Mouse (Mus musculus): ENCODE measurements at regions not wholly inside any gene's neighbourhood (a gene's known extent, or its start where the extent isn't known, plus 50 kb on each side); places are given as distances from the start of the nearest gene placed in this dataset.

DNA sequence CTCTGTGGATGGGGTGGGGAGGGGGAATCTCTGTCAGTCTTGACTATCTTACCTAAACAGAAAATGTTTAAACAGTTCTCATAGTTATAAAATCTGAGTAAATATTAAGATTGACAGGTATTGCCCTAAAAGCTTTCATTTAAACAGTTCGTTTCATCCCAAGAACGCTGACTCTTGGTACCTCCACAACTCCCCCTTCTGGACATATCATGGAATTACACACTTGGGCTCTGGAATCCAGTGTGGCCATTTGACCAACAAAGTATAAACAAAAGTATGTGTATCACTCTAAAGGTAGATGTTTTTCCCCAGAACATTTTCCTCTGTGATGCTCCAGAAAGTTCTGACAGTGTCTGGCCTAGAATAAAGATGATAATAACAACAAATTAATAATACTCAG, 63.5 kb upstream of the Sox9 start:
- peak; percentile 59 for DNase-seq (ENCODE audit: low read depth, low spot score)

DNA sequence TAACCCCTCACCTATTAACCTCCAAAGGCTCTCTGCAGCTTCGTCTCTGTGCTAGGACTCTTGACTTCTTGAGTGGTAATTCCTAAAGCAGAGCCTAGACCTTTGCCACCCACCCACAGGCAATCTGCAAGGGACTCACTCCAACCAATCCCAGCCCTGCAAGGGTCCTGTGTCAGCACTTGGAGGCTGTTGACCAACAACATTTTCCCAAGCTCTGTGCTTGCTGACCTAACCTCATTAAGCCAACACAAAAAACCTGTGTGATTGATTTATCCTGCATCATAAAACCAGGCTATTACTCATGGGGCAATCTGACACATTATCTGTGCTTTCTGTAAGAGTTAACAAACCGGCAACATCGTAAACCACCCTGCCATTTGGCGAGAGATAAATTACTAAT, 61.4 kb upstream of the Sox9 start:
- no peak for DNase-seq (ENCODE audit: low read depth, low spot score)

DNA sequence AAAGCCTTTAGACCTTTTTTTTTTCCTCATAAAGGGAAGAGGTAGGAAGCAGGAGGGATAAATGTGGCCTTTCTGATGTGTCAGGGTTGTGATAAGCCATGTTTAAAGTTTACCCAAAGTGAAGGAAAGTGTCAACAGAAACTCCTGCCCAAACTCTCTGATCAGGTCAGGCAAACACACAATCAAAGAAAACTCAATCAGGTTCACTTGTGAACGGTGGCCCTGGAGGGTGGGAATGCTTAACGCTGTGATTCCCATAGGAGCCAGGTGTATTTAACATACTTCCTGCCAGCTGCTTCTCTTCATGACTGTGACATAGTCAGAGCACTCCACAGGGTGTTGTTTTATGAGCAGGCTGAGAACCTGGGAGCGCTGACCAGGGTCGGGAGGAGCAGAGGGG, 59.1 kb upstream of the Sox9 start:
- DNase-seq (ENCODE audit: low read depth, low spot score), result no peak

DNA sequence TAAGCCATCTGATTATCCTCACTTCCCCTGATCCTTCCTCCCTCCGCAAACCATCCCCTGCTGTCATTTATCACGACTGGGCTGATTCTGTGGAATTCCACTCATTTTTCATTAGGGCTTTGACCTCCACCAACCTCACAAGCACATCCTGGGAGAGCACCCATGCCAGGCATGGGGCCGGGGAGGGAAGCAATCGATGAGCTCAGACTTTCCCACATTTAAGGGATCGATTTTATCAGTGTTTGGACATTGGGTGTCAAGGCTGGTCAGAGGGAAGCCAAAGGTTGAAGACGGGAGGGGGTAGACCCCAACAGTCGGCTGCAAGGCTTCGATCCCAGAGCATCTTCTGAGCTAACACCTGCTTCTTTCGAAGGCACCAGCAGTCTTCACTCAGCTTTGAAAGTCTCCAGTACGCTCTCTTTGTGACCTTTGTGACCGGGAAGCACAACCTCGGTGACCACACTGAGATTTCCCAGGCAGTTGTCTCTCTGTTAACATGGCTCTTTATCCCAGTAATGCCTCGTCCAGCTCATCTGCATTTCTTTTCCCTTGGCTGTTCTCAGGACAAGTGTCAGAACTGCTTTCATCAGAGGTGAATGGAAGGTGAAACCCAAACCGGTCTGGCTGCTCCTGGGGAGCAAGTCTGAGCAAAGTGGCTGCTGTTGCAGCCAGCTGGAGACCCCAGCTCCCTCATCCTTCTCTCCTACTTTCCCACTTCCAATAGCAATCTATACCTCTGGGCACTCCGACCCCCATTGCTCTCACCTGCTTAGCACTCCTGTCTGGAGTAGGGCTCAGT, 53.7 kb upstream of the Sox9 start:
- peak; percentile 32 for DNase-seq (ENCODE audit: low read depth, low spot score)
